Mouse (Mus musculus) CD4-positive helper T cell, adult 2 months (primary cell): ENCODE measurements around the gene Mesp2.

Experiments used
- DNase-seq: peaks from one replicate; pipeline ENCODE4 v3.0.0-alpha.2; 2012; ENCODE audit warnings: low read depth, missing footprints, low spot score

The Mesp2 gene

DNA sequence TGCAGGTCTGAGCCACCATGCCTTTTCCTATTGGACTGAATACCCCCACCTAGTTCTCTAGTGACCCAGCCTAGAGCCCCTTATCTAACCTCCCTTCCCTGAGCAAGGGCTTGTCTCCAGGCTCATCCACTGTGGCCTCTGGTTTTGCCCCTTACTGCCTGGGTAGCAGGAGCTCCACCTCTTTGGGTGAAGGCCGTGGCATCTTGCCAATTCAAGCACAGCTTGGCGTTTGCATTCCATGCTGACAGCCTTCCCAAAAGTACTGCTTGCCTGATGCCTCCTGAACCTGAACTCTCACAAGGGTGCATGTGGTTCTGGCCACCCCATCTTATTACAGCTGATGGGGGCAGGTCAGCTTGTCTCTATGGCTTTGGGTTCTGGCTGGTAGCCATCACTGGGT lies 6.6 kb upstream of the Mesp2 start:
- no peak for DNase-seq

DNA sequence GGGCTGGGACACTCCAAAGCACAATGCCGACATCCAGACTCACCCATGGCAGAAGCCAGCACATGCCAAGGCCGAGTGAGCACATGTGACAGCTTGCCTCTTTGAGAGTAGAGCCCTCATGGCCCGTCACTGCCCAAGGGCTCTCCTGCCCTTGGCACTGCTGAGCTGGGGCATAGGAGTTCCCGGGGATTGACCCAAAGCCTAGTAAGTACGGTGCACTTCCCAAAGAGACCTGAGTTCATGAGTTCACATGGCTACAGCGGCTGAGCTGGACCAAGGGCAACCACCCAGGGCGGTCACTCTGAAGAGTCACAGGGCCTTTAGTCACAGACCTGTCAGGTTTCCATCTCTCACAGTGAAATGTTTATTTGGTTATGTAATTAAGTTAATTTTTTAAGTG lies 2.0 kb upstream of the Mesp2 start:
- no peak for DNase-seq

DNA sequence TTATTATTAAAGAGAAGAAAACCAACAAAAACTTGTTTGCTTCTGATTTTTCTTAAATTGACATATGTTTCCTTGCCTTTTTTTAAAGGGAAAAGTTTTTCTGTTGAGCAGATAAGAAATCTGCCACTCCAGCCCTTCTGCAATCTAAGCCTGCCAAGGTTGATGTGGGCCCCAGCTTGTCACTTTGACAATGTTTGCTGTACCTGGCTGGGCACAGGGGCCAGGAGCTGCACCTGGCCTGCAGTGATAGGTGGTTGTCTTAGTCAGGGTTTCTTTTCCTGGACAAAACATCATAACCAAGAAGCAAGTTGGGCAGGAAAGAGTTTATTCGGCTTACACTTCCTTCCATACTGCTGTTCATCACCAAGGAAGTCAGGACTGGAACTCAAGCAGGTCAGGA lies 2.9 kb downstream of the Mesp2 start:
- DNase-seq, result no peak

DNA sequence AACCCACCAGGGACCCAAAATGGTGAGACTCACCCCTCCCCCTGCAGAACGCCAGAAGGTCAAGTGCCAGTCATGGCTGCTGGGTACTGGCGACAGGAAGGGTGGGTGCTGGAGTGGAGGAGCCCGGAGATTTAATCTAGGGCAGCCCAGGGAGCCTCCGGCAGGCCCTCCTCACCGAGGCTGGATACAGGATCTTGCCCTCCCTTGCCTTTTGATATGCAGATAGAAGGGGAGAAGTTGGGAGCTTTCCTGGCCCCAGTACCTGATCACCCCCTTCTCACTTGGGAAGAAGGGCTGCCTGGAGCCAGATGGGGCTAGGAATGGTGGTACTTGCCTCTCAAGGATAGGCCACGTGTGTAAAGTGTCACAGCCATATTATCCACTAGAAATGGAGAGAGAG lies 7.8 kb downstream of the Mesp2 start:
- no peak for DNase-seq

DNA sequence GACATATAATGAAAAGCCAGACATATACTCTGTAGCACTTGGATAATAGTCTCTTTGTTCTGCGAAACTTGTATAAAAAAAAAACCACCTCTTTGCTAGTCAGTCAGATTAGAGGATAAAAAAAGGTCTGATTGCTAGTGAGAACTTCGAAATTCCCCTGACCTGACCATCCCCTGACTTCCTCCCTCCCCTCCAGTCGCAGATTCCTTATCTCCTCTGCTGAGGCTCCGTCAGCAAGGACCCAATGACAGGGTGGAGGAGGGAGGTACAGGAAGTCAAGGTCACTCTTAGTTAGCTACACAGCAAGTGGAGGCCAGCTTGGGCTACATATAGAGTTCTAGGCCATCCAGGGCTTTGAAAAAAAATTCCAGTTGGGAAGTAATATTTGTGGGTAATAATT lies 9.0 kb downstream of the Mesp2 start:
- DNase-seq, result no peak

DNA sequence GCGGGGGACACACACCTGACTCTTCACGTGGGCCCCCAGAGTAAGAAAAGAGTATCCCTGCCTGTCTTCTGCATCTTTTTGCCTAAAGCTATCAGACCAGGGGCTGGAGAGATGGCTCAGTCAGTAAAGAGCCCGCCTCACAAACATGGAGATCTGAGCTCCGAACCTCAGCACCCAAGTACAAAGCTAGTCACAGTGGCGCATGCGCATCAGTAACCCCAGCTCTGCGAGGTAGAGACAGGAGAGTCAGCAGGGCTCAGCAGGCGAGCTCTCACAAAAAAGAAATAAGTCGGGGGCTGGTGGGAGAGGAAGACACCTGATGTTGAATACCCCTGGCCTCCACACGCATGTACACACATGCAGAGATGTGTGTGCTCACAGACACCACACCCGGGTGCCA lies 9.5 kb downstream of the Mesp2 start:
- no peak for DNase-seq

GRCm38 (mm10) chr7:79822092-79822695 lies 11.7 kb downstream of the Mesp2 start:
- DNase-seq, result no peak

DNA sequence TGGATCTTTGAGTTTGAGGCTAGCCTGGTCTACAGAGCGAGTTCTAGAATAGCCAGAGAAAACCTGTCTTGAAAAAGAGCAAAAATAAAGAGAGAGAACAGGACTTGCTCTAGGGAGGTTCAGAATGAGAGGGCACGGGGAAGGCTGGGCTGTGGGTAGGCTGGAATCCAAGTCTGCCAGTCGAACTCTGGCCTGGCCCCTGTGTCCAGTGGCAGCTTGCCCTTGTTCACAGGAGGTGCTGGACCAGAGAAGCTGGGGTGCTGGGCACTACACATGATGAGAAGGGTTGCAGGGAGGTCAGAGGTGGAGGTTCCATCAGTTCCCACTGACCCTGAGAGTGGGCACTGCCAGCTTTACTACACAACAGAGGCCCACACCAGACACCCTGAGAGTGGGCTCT lies 17.8 kb downstream of the Mesp2 start:
- DNase-seq, result no peak

DNA sequence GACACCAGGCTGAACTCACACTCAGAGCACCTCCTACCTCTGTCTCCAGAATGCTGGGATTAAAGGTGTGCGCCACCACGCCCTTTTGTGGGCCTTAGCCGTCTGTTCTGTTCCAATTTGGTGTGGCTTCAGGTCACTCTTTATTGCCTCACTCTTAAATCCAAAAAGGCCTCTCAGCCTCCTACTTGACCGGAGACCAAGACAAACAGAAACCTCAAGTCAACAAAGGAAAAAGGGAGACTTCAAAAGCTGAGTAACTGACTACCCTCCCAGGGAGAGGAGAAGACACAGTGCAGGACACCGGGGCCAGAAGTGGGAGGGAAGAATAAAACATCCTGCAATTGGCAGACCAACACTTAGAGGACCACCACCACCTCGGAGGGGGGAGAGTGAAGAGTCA lies 20.6 kb downstream of the Mesp2 start:
- DNase-seq, result no peak

GRCm38 (mm10) chr7:79831585-79831984 lies 21.1 kb downstream of the Mesp2 start:
- DNase-seq, result no peak

GRCm38 (mm10) chr7:79832980-79833379 lies 22.5 kb downstream of the Mesp2 start:
- no peak for DNase-seq

GRCm38 (mm10) chr7:79835196-79835595 lies 24.7 kb downstream of the Mesp2 start:
- no peak for DNase-seq

DNA sequence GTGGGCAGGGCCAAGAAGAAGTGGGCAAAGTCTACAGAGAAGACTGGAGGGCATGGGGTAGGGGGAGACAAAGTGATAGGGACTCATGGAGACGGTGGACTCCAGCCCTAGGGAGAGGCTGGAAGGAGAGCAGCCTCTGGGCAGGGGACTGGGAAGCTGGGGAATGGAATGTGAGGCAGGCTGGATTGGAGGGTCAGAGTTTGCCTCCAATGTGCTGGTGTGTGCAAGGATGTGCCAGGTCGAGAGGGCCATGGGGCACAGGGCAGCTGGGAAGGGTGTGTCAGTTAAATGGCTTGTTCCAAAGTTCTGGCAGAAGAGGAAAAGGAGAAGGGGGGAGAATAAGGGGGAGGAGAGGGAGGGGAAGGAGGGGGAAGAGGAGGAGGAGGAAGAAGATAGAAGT lies 26.7 kb downstream of the Mesp2 start:
- no peak for DNase-seq

GRCm38 (mm10) chr7:79842163-79842562 lies 31.6 kb downstream of the Mesp2 start:
- no peak for DNase-seq

DNA sequence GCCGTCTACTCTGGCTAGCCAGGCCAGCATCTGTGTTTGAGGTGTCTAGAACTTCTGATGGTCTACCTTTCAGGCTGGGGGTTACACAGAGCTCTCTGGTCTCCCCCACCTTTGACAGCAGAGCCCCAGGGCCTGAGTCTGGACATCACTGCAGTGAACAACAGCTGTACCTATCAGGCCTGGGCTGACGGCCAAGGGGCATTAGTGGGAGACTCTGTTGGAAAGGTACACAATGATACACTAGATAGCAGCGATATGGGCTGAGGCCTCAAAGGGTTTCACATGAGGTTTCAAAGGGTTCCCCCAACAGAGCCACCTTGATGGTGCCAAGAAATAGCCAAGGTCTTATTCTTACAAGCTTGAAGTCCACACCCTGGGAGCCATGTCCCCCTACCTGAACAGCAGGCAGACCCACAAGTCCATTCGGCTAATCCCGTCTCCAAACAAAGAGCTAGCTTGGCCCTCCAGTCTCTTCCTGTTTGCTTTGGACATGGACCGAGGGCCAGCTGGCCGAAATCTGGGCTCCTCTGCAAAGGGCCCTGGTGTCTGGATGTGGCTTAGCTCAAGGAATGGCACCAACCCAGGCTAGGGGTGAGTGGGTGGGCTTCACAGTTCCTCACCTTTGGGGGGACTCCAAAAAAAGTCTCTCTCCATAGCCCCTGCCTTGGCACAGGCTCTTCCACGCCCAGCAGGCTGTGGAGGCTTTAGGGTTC lies 33.7 kb downstream of the Mesp2 start:
- no peak for DNase-seq

GRCm38 (mm10) chr7:79846342-79846741 lies 35.8 kb downstream of the Mesp2 start:
- no peak for DNase-seq

DNA sequence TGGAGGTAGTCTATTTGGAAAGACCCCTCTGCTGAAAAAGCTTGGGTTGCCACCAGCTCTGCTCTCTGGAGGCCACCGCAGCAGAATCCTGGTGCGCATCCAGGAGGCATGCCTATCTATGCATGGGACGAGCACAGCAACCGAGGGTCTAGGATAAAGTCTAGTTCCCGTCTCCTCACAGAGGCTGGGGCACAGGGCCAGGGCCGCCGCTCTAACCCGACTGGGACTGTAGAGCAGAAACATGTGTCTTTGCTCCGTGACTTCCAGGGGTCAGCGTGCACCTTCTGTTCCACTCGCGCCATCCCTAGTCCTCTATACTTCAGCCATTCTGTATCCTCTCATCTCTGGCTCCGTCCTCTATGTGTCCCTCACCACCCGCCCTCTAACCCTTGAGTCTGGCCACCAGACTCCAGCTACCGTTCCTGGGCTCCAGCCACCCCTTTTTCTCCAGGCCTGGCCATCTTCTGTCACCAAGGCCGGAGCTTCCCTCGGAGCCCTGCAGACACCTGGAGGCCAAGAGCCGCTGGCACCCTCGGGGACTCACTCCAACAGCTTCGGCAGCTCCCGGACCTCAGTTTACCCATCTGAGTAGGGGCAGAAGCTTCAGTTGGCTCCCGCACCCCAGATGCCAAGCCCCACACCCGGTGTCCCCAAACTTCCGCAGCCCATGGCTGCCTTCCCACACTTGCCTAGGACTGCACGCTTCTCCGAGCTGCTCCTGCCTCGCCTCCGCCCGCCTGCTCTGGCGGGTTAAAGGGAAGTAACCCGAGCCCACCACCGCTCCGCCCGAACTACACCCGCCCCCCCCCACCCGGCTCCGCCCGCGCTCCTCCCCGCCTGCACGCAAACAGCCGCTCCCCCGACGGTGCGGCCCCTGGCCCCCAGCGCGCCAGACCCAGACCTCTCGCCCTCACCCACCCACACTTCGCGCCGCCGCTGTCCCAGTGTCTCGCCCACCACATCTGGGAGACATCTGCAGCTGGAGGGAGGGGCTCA lies 37.2 kb downstream of the Mesp2 start:
- no peak for DNase-seq

DNA sequence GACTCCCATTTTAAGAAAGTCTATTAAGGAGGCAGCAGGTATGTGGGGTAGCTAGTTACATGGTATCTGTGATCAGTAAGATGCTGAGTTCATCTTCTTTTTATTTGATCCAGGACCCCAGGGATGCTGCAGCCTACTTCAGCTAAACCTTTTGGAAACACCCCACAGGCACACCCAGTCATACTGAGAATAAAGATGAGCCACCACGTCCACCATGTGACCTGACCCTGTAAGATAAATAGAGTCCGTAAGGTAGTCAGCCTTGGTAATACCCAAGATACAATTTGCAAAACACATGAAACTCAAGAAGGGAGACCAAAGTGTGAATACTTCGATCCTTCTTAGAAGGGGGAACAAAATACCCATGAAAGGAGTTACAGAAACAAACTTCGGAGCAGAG lies 45.8 kb downstream of the Mesp2 start:
- no peak for DNase-seq

DNA sequence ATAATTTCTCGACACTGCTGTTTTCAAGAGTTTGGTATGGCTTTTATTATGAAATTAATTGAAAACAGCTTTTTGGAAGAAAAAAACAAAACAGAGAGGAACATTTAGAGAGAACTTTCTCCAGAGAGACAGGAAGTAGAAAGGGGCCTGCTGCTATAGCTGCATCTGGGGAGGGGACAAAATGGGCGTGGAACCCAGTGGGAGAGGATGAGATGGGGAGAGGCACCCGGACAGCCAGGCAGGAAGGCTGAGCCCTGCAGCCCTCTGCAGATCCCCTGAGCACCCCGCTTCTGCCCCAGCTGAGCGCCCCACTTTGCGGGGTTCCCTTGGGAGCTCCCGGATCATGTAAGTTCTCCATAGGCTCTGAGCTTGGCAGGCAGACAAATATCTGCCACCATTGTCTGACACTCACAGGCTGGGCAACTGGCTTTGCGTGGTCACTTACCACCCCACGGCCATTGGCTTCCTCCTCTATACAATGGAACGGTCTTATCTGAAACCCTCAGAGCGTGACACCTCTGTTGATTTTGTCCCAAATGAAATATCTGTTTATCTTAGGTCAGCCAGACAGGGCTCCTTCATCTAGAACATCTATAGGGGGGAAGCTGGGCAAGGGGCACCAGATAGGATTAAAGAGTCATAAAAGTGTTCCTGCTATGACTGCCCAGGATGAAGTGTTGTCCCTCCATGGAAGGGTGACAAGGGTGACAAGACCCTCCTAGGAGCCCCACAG lies 47.8 kb downstream of the Mesp2 start:
- DNase-seq, result no peak

- DNase-seq, result no peak
These were observed 48.6 kb downstream of the Mesp2 start for GRCm38 (mm10) chr7:79858956-79859630.

GRCm38 (mm10) chr7:79860811-79861210 lies 50.3 kb downstream of the Mesp2 start, which contains the start of gene Anpep:
Gene Anpep, minus strand, starts transcription at chr7:79861059.
- no peak for DNase-seq
